Mouse (Mus musculus) spleen, adult 2 months (tissue): Measurements from ENCODE around the gene Tut1.

Experiments
- CTCF ChIP-seq: fragments of 200-500 bp; IDR thresholded peaks from 2 replicates; pipeline ENCODE4 v1.5.1; 2011; ENCODE audit warnings: mild to moderate bottlenecking, inconsistent platforms; ENCODE audit not compliant: insufficient read depth, insufficient read length, insufficient replicate concordance; ENCODE audit errors: extremely low read depth
- POLR2A ChIP-seq: fragments of 200-500 bp; IDR thresholded peaks from 2 replicates; pipeline ENCODE4 v1.6.1; 2011; ENCODE audit warnings: low read depth, low read length, inconsistent platforms

DNA sequence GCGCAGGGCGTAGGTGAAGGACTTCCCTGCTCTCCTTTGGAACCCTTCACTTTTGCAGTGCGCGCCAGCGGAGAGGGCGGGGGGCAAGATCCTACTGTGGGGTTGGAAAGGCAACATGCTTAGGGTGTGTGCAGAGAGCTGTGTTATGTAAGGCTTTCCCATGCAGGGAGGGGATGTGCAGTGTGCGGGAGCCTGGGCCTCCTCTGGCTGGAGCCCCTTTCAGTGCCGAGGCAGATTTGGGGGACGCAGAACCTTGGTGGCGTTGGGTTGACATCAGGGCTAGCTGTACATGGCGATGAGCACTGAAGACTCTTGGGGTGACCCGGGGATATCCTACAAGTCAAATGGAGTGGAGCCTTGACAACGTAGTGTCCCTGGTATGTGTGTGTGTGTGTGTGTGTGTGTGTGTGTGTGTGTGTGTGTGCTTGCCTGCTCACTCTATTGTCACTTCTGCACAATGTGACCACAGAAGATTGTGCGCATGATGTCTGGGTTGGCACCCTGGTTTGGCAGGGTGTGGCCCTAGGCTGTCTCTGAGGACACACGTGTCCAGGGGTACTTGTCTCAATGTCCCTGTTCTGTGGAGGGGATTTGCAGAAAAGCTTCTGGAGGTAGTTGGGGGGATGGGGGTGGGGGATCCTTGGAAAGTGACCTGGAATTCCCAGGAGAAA, 36.9 kb downstream of the Tut1 start:
- TF ChIP-seq POLR2A = no peak
- TF ChIP-seq CTCF = no peak
